Mouse (Mus musculus): ENCODE measurements at regions not wholly inside any gene's neighbourhood (a gene's known extent, or its start where the extent isn't known, plus 50 kb on each side); places are given as distances from the start of the nearest gene placed in this dataset.

- no peak for ATAC-seq (ENCODE audit: low FRiP score)
- H3K27ac ChIP-seq (replicated peaks) = no peak overlapping the region
- no peaks in the 10 kb centered on the region for H3K9me3 ChIP-seq (replicated peaks)
- H3K4me1 ChIP-seq = no peaks in the 10 kb centered on the region
- no peak overlapping the region for H3K9ac ChIP-seq (replicated peaks)
- H3K27me3 ChIP-seq (replicated peaks) = no peaks in the 10 kb centered on the region
- no peaks in the 10 kb centered on the region for H3K36me3 ChIP-seq
- H3K4me3 ChIP-seq (replicated peaks) = no peak overlapping the region
- H3K4me2 ChIP-seq = no peak overlapping the region
Measured at GRCm38 (mm10) chr10:98044579-98044978, 318.0 kb upstream of the C030005K15Rik start.

- Histone ChIP-seq H3K4me1 (no peaks in the 10 kb centered on the region), H3K27me3 (replicated peaks) (no peaks in the 10 kb centered on the region), H3K9me3 (replicated peaks) (no peaks in the 10 kb centered on the region), H3K27ac (replicated peaks) (no peak overlapping the region), H3K4me2 (no peak overlapping the region), H3K4me3 (replicated peaks) (no peak overlapping the region), H3K9ac (replicated peaks) (no peak overlapping the region), H3K36me3 (no peaks in the 10 kb centered on the region)
- no peak for ATAC-seq (ENCODE audit: low FRiP score)
- WGBS = 72% methylated on average over 2 of the region's 2 CpGs
Measured at GRCm38 (mm10) chr10:98073432-98073831, 346.9 kb upstream of the C030005K15Rik start.

GRCm38 (mm10) chr10:98084881-98085280 is 358.3 kb upstream of the C030005K15Rik start:
- no peaks in the 10 kb centered on the region for H3K9me3 ChIP-seq (replicated peaks)
- WGBS = 74% methylated on average over 2 of the region's 2 CpGs
- no peaks in the 10 kb centered on the region for H3K36me3 ChIP-seq
- H3K27me3 ChIP-seq (replicated peaks) = no peaks in the 10 kb centered on the region
- no peaks in the 10 kb centered on the region for H3K4me1 ChIP-seq
- H3K27ac ChIP-seq (replicated peaks) = no peak overlapping the region
- no peak overlapping the region for H3K4me3 ChIP-seq (replicated peaks)
- H3K4me2 ChIP-seq = no peak overlapping the region
- no peak overlapping the region for H3K9ac ChIP-seq (replicated peaks)
- no peak for ATAC-seq (ENCODE audit: low FRiP score)

- 85% methylated on average over 5 of the region's 5 CpGs for WGBS
- Histone ChIP-seq H3K9ac (replicated peaks) (no peak overlapping the region), H3K4me2 (no peak overlapping the region), H3K4me1 (no peaks in the 10 kb centered on the region), H3K9me3 (replicated peaks) (no peaks in the 10 kb centered on the region), H3K36me3 (no peaks in the 10 kb centered on the region), H3K4me3 (replicated peaks) (no peak overlapping the region), H3K27me3 (replicated peaks) (no peaks in the 10 kb centered on the region), H3K27ac (replicated peaks) (no peak overlapping the region)
- ATAC-seq (ENCODE audit: low FRiP score) = no peak
Measured at GRCm38 (mm10) chr10:98116296-98116695, 389.7 kb upstream of the C030005K15Rik start.

- ATAC-seq (ENCODE audit: low FRiP score) = no peak
- Histone ChIP-seq H3K36me3 (no peaks in the 10 kb centered on the region), H3K9me3 (replicated peaks) (no peaks in the 10 kb centered on the region), H3K4me1 (no peaks in the 10 kb centered on the region), H3K27ac (replicated peaks) (no peak overlapping the region), H3K4me3 (replicated peaks) (no peak overlapping the region), H3K9ac (replicated peaks) (no peak overlapping the region), H3K27me3 (replicated peaks) (no peaks in the 10 kb centered on the region), H3K4me2 (no peak overlapping the region)
- WGBS = 94% methylated on average over 1 of the region's 1 CpGs
Measured at GRCm38 (mm10) chr10:98125713-98126112, 399.2 kb upstream of the C030005K15Rik start.

- no peaks in the 10 kb centered on the region for H3K9me3 ChIP-seq (replicated peaks)
- no peak overlapping the region for H3K4me2 ChIP-seq
- H3K27ac ChIP-seq (replicated peaks) = no peak overlapping the region
- 74% methylated on average over 1 of the region's 1 CpGs for WGBS
- H3K4me1 ChIP-seq = no peaks in the 10 kb centered on the region
- H3K9ac ChIP-seq (replicated peaks) = no peak overlapping the region
- H3K4me3 ChIP-seq (replicated peaks) = no peak overlapping the region
- no peaks in the 10 kb centered on the region for H3K36me3 ChIP-seq
- no peak for ATAC-seq (ENCODE audit: low FRiP score)
- no peaks in the 10 kb centered on the region for H3K27me3 ChIP-seq (replicated peaks)
Measured at GRCm38 (mm10) chr10:98135026-98135425, 408.5 kb upstream of the C030005K15Rik start.

GRCm38 (mm10) chr10:98145773-98146172 is 419.2 kb upstream of the C030005K15Rik start:
- WGBS = 61% methylated on average over 1 of the region's 1 CpGs
- ATAC-seq (ENCODE audit: low FRiP score) = no peak
- no peaks in the 10 kb centered on the region for H3K27me3 ChIP-seq (replicated peaks)

GRCm38 (mm10) chr10:98146998-98147863 is 420.7 kb upstream of the C030005K15Rik start:
- no peaks in the 10 kb centered on the region for H3K9me3 ChIP-seq (replicated peaks)
- no peaks in the 10 kb centered on the region for H3K4me1 ChIP-seq
- no peaks in the 10 kb centered on the region for H3K36me3 ChIP-seq
- 70% methylated on average over 9 of the region's 9 CpGs for WGBS
- no peak overlapping the region for H3K4me3 ChIP-seq (replicated peaks)
- no peak overlapping the region for H3K4me2 ChIP-seq
- H3K27ac ChIP-seq (replicated peaks) = no peak overlapping the region
- no peaks in the 10 kb centered on the region for H3K27me3 ChIP-seq (replicated peaks)
- no peak for ATAC-seq (ENCODE audit: low FRiP score)
- H3K9ac ChIP-seq (replicated peaks) = no peak overlapping the region

More at GRCm38 (mm10) chr10:98145773-98146172, 419.2 kb upstream of the C030005K15Rik start:
- H3K4me2 ChIP-seq = no peak overlapping the region
- no peak overlapping the region for H3K9ac ChIP-seq (replicated peaks)
- H3K27ac ChIP-seq (replicated peaks) = no peak overlapping the region
- H3K36me3 ChIP-seq = no peaks in the 10 kb centered on the region
- H3K9me3 ChIP-seq (replicated peaks) = no peaks in the 10 kb centered on the region
- H3K4me1 ChIP-seq = no peaks in the 10 kb centered on the region
- no peak overlapping the region for H3K4me3 ChIP-seq (replicated peaks)

- no peaks in the 10 kb centered on the region for H3K27me3 ChIP-seq (replicated peaks)
- H3K36me3 ChIP-seq = no peaks in the 10 kb centered on the region
- H3K9ac ChIP-seq (replicated peaks) = no peak overlapping the region
- H3K27ac ChIP-seq (replicated peaks) = no peak overlapping the region
- H3K4me1 ChIP-seq = no peaks in the 10 kb centered on the region
- H3K9me3 ChIP-seq (replicated peaks) = no peaks in the 10 kb centered on the region
- WGBS = 80% methylated on average over 2 of the region's 2 CpGs
- H3K4me3 ChIP-seq (replicated peaks) = no peak overlapping the region
- no peak for ATAC-seq (ENCODE audit: low FRiP score)
- H3K4me2 ChIP-seq = no peak overlapping the region
Measured at GRCm38 (mm10) chr10:98155982-98156381, 429.4 kb upstream of the C030005K15Rik start.

- Histone ChIP-seq H3K9me3 (replicated peaks) (no peaks in the 10 kb centered on the region), H3K36me3 (no peaks in the 10 kb centered on the region), H3K4me2 (no peak overlapping the region), H3K9ac (replicated peaks) (no peak overlapping the region), H3K4me3 (replicated peaks) (no peak overlapping the region), H3K4me1 (no peaks in the 10 kb centered on the region), H3K27ac (replicated peaks) (no peak overlapping the region), H3K27me3 (replicated peaks) (no peaks in the 10 kb centered on the region)
- ATAC-seq (ENCODE audit: low FRiP score) = no peak
- 40% methylated on average over 3 of the region's 3 CpGs for WGBS
Measured at GRCm38 (mm10) chr10:98185666-98186065, 459.1 kb upstream of the C030005K15Rik start.

GRCm38 (mm10) chr10:98196852-98197251 is 470.3 kb upstream of the C030005K15Rik start:
- Histone ChIP-seq H3K27me3 (replicated peaks) (no peaks in the 10 kb centered on the region), H3K9me3 (replicated peaks) (no peaks in the 10 kb centered on the region), H3K4me1 (no peaks in the 10 kb centered on the region), H3K36me3 (no peaks in the 10 kb centered on the region), H3K4me2 (no peak overlapping the region), H3K9ac (replicated peaks) (no peak overlapping the region), H3K4me3 (replicated peaks) (no peak overlapping the region), H3K27ac (replicated peaks) (no peak overlapping the region)
- 78% methylated on average over 4 of the region's 4 CpGs for WGBS
- ATAC-seq (ENCODE audit: low FRiP score) = no peak

GRCm38 (mm10) chr10:98210246-98210645 is 483.7 kb upstream of the C030005K15Rik start:
- Histone ChIP-seq H3K4me1 (no peaks in the 10 kb centered on the region), H3K27me3 (replicated peaks) (no peaks in the 10 kb centered on the region), H3K9me3 (replicated peaks) (no peaks in the 10 kb centered on the region), H3K9ac (replicated peaks) (no peak overlapping the region), H3K4me3 (replicated peaks) (no peak overlapping the region), H3K36me3 (no peaks in the 10 kb centered on the region), H3K4me2 (no peak overlapping the region), H3K27ac (replicated peaks) (no peak overlapping the region)
- ATAC-seq (ENCODE audit: low FRiP score) = no peak
- 78% methylated on average over 2 of the region's 2 CpGs for WGBS

Data from neural tube, embryonic 15.5 days (tissue).